Mouse (Mus musculus) embryo, embryonic 11.5 days (tissue): ENCODE measurements at regions not wholly inside any gene's neighbourhood (a gene's known extent, or its start where the extent isn't known, plus 50 kb on each side); places are given as distances from the start of the nearest gene placed in this dataset.

Experiments used
- DNase-seq: peaks from one replicate; pipeline ENCODE4 v3.0.0-alpha.2; 2012; ENCODE audit warnings: low read depth, low spot score

DNA sequence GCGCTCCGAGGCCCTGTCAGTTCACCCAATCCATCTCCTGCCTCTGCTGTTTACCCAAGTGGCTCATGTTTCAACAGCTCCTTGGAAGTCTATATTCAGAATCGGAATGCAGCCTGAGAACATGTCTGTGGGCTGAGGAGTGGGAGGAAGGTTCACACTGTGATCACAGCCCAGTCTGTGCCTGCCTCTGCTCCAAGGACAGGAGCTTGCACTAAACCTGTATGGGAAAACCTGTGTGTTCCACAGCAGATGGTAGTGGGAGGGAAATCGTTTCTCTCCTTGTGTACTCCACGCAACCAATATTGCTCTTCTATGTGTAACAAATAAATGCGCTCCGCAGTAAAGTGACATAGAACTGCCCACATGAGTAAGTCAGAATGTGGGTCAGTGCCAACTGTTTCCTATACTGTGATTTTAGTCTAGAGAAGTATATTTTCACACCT lies 514.0 kb upstream of the Epha7 start:
- DNase-seq: peak; percentile 26

DNA sequence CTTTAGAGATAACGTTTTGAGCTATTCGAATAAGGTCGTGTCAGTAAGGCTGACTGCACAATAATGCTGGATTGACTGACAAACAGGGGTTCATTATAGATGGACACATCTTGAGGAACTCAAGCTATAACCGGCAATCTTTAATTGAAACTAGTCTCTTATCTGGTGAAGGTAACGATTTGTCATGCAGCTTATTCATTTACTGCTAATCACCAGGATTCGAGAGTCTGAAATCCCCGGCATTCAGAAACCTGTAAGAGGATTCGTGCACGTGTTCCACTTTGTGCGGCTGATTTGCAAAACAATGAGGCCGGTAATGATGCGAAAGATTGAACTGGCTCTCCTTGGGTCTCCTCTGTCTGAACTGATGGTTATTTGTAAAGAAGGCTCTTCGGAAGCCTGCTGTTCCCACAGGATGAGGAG lies 512.9 kb upstream of the Epha7 start:
- DNase-seq: no peak

DNA sequence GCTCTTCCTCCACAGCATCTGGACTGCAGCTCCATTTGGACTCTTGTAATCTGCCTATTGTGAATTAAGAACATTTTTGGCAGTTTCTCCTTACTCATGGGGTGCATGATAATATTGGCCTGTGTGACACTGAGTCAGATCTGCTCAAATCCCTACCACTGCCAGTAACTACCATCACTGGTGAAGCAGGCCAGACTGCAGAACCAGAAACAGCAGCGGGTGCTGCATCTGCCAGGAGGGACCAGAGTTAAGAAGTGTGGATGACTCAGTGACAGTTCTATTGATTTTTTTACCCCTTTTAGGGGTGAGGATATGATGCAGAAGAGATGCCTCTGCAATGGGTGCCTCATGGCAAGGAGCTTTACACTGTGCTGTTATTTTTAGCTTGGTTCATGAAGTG lies 511.2 kb upstream of the Epha7 start:
- DNase-seq: no peak

DNA sequence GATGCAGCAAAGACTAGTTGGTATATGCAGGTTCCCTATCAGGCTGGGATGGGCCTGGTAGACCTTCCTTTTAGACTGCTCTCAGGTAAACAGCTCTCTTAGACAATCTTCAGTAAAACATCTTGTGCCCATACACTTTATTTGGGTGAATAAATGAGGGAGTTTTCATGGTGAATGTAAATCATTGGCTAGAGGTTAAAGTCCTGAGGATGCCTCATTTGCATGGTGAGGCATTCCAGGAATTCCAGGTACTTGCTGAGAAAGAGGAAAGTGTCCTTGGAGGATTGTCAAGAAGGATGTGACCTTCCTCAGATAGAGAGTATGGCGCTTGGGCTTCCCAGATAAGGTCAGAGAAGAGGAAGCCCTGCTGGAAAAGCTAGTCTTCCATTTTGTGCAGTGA lies 481.9 kb upstream of the Epha7 start:
- no peak for DNase-seq

DNA sequence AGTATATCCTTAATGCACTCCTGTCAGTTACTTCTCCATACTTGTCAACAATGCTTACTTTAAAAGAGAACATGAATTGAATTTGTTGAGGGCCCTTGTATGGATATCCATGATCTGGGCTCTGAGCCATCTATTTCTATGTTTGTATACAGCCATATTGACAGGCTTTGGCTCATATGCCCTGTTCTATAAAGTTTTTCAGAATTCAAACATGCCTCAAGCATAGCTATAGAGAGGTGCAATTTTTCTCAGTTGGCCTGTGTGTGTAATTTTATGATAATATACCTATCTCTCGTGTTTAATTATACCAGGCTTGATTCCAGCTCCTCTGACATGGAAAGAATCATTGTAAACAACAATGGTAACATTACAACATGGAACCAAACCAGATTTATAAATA lies 448.4 kb upstream of the Epha7 start:
- DNase-seq: no peak

DNA sequence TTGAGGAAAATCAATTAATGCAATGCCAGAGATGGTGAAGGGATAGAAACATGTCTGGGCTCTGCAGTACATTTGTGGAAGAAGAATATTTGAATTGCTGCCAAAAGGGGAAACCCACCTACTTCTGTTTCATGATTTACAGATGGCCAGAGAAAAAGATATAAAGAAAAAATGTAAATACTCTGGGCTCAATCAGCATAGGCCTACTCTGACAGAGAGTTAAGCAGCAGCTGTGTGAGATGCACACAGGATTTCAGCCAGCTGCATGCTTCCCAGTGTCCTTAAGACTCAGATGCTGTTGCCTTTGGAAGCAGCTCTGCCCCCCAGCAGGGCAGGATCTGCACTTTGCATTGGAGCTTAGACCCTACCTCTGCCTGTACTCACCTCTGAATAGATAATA lies 435.8 kb upstream of the Epha7 start:
- no peak for DNase-seq

DNA sequence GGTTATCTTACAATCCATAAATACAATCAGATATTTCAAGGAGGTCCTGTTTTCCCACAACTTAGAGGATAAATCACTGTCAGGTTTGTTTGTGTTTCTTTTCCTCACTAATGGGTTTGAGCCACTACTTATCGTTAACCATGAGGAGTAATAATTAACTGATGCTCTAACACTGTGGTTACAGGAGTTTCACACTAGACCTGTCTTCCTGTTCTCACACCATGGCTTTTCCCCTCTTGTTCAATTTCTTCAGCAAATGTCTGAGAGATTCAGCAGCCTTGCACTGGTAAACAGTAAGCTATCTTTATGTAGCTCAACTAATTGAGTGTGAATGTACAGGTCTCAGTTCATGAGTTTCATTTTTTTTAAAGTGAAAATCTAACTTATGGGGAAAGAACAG lies 434.3 kb upstream of the Epha7 start:
- DNase-seq: no peak

DNA sequence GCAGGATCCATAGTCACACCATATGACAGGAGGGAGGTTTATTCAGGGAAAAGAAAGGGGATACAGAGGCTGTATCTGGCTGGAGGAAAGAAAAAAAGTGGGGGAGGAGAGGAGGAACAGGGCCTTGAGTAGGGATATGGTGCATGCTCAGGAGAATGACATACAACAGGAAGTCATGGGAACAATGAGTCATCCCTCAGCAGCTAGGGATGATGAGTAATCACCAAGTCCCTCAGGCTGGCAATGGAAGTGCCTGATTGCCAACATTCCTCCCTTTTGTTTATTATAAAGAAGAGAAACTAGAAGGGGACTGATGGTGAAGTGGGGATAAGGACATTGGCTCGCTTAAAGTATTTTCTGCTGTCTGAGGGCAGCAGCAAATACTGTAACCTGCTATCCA lies 388.6 kb upstream of the Epha7 start:
- DNase-seq: no peak

DNA sequence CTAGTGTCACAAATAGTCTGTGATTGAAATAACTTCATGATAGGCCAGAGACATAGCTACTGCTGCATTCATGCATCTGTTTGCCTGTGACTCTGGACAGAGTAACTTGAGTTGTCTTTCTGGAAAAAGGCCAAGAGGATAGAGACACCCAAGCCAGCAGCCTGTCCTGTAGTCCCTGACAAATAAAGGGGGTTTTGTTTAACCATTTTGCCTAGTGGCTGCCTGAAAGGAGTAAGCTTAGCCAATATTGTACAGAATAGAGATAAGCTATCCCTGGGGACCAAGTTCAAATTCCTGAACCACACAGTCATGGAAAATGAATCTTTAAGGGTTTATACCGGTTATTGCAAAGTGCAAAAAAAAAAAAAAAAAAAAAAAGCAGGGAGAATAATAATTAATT lies 372.8 kb upstream of the Epha7 start:
- no peak for DNase-seq

DNA sequence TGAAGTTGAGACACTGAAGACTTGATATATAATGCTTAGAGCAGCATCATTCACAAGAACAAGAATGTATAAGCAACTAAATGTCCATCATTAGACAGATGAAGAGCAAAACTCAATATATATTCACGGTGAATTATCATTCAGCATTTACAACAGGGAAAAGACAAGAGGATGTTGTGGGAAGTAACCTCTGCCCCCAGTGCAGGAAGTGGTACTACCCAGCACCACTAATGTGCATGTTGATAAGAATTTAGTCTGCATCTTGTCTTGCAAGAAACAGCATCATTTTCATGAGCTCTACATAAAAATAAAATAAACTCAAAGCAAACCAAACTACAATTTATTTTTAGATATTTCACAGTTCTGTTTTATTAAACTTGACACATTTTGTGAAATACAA lies 359.8 kb upstream of the Epha7 start:
- DNase-seq: no peak

DNA sequence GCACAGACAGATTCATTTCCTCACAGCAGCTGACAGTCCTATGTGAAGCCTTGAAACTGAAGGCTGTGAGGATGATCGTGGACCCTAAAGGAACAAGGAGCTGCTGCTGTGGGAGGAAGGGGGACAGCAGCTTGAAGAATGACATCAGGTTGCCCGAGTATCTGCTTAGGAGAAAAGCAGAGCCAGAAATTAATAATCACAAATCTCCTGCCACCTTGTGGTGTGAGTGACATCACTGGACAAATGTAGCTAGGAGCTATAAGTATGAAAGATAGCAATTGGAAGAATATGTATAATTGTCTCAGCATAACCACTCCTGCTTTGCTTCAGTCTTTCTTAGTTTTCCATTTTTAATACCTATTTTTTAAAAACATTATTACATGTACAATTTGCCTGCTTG lies 356.6 kb upstream of the Epha7 start:
- no peak for DNase-seq
